ENCODE assay signal across 22 mouse cellular contexts in the genomic region with DNA sequence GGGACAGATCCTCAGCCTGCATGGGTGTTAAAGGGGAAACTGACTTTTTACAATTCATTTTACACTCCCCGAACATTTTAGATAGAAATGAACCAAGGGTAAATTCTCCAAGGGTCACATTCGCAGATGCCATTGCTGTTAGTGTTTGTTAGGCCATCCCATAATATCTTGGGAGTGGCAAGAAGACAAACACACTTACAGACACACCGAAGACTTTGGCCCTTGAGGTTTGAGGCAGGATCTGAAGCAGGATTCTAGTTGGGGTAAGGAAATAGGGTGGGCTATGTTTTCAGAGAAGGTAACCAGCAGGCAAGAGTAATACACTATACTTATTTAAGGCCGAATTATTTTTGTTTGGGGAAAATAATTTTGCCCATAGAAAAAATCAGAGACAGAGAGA.
DNase-seq lines count a peak whose midpoint lies in the region; ATAC-seq and TF ChIP-seq lines count a peak whose summit lies in the region.
"Had no signal": no experiment of that assay in that cellular context is flagged by ENCODE, and none has a peak within 500 bp of the region (broad histone marks: within the 10 kb centered on the region; RNA-seq: fewer than 3 reads in every experiment).

No protein-coding gene starts in this region.

- H3K9me3 ChIP-seq in intestine, embryonic 16.5 days (ENCODE audit: control insufficient read depth, low read length): no peaks in the 10 kb centered on the region
- no peaks in the 10 kb centered on the region for H3K9me3 ChIP-seq in intestine, postnatal 0 days (ENCODE audit: control insufficient read depth)
- no peaks in the 10 kb centered on the region for H3K9me3 ChIP-seq in midbrain, embryonic 11.5 days (ENCODE audit: control insufficient read depth, low read length)
- H3K9me3 ChIP-seq in midbrain, embryonic 15.5 days: no peaks in the 10 kb centered on the region
- no peaks in the 10 kb centered on the region for H3K9me3 ChIP-seq in neural tube, embryonic 13.5 days
- H3K9me3 ChIP-seq: embryonic facial prominence, embryonic 10.5 days; embryonic facial prominence, embryonic 13.5 days; forebrain, embryonic 13.5 days; hindbrain, embryonic 15.5 days had no signal

- TF ChIP-seq CTCF in intestine, postnatal 0 days (IDR thresholded peaks at IDR 0.05; ENCODE audit: low read depth): no peak

- WGBS in intestine, embryonic 16.5 days: 61% methylated on average over 4 of the region's 4 CpGs
- WGBS in intestine, postnatal 0 days: 54% methylated on average over 4 of the region's 4 CpGs
- WGBS in midbrain, embryonic 11.5 days: 82% methylated on average over 4 of the region's 4 CpGs
- WGBS in midbrain, embryonic 15.5 days: 81% methylated on average over 4 of the region's 4 CpGs
- 31% methylated on average over 4 of the region's 4 CpGs for WGBS in large intestine, adult 2 months
- WGBS in neural tube, embryonic 13.5 days: 59% methylated on average over 4 of the region's 4 CpGs

- no peak overlapping the region for H3K9ac ChIP-seq in intestine, embryonic 16.5 days (ENCODE audit: low read depth, low read length)
- no peak overlapping the region for H3K9ac ChIP-seq in intestine, postnatal 0 days (ENCODE audit: low read depth, low read length)
- H3K9ac ChIP-seq in midbrain, embryonic 11.5 days (ENCODE audit: low read length): no peak overlapping the region
- H3K9ac ChIP-seq in midbrain, embryonic 15.5 days: no peak overlapping the region
- no peak overlapping the region for H3K9ac ChIP-seq in neural tube, embryonic 13.5 days
- H3K9ac ChIP-seq: embryonic facial prominence, embryonic 13.5 days; hindbrain, embryonic 15.5 days had no signal

- H3K4me3 ChIP-seq in intestine, embryonic 16.5 days (ENCODE audit: low read length): no peak overlapping the region
- no peak overlapping the region for H3K4me3 ChIP-seq in intestine, postnatal 0 days (ENCODE audit: low read depth, low read length)
- H3K4me3 ChIP-seq in midbrain, embryonic 11.5 days (ENCODE audit: low read depth, low read length): no peak overlapping the region
- no peak overlapping the region for H3K4me3 ChIP-seq in midbrain, embryonic 15.5 days
- H3K4me3 ChIP-seq in neural tube, embryonic 13.5 days: no peak overlapping the region
- H3K4me3 ChIP-seq: embryonic facial prominence, embryonic 10.5 days; embryonic facial prominence, embryonic 13.5 days; erythroblast, embryonic 14.5 days; forebrain, embryonic 13.5 days; gastrocnemius, adult 2 months; hindbrain, embryonic 15.5 days had no signal

- H3K4me2 ChIP-seq in intestine, embryonic 16.5 days (ENCODE audit: low read depth, low read length): no peak overlapping the region
- no peak overlapping the region; the same call in 1 of the 2 replicates for H3K4me2 ChIP-seq in intestine, postnatal 0 days (replicated peaks; ENCODE audit: low read depth)
- H3K4me2 ChIP-seq in midbrain, embryonic 11.5 days: no peak overlapping the region
- H3K4me2 ChIP-seq in midbrain, embryonic 15.5 days: no peak overlapping the region
- H3K4me2 ChIP-seq in neural tube, embryonic 13.5 days: no peak overlapping the region
- H3K4me2 ChIP-seq: embryonic facial prominence, embryonic 13.5 days; heart, embryonic 11.5 days; hindbrain, embryonic 15.5 days had no signal

- peaks cover 6% of the 10 kb centered on the region; the same call in 1 of the 2 replicates for H3K4me1 ChIP-seq in intestine, embryonic 16.5 days (ENCODE audit: control insufficient read depth, insufficient read depth, low read length)
- H3K4me1 ChIP-seq in intestine, postnatal 0 days (replicated peaks; ENCODE audit: control insufficient read depth, insufficient read depth, low read length): peaks cover 6% of the 10 kb centered on the region; the same call in 1 of the 2 replicates
- H3K4me1 ChIP-seq in midbrain, embryonic 11.5 days (ENCODE audit: control insufficient read depth, insufficient read depth, low read length): peaks cover 29% of the 10 kb centered on the region
- H3K4me1 ChIP-seq in midbrain, embryonic 15.5 days: peaks cover 13% of the 10 kb centered on the region; the same call in 1 of the 2 replicates
- H3K4me1 ChIP-seq in neural tube, embryonic 13.5 days (replicated peaks): peaks cover 38% of the 10 kb centered on the region

- H3K36me3 ChIP-seq in intestine, embryonic 16.5 days (ENCODE audit: control insufficient read depth, insufficient read depth, low read length): no peaks in the 10 kb centered on the region
- no peaks in the 10 kb centered on the region for H3K36me3 ChIP-seq in intestine, postnatal 0 days (ENCODE audit: control insufficient read depth, insufficient read depth)
- H3K36me3 ChIP-seq in midbrain, embryonic 11.5 days (ENCODE audit: control insufficient read depth, insufficient read depth, low read length): no peaks in the 10 kb centered on the region
- no peaks in the 10 kb centered on the region for H3K36me3 ChIP-seq in midbrain, embryonic 15.5 days (replicated peaks)
- H3K36me3 ChIP-seq in neural tube, embryonic 13.5 days: no peaks in the 10 kb centered on the region
- H3K36me3 ChIP-seq: embryonic facial prominence, embryonic 10.5 days; embryonic facial prominence, embryonic 13.5 days; hindbrain, embryonic 15.5 days had no signal

- H3K27me3 ChIP-seq in intestine, embryonic 16.5 days (replicated peaks; ENCODE audit: control insufficient read depth, insufficient read depth, low read length): no peaks in the 10 kb centered on the region
- 0 out of 2 replicates have a peak, but pooled peaks cover 4% of the 10 kb centered on the region for H3K27me3 ChIP-seq in intestine, postnatal 0 days (replicated peaks; ENCODE audit: control insufficient read depth, insufficient read depth, low read length)
- no peaks in the 10 kb centered on the region for H3K27me3 ChIP-seq in midbrain, embryonic 11.5 days (ENCODE audit: control insufficient read depth, insufficient read depth, low read length)
- no peaks in the 10 kb centered on the region for H3K27me3 ChIP-seq in midbrain, embryonic 15.5 days (replicated peaks)
- no peaks in the 10 kb centered on the region for H3K27me3 ChIP-seq in neural tube, embryonic 13.5 days
- H3K27me3 ChIP-seq: forebrain, embryonic 13.5 days had no signal

- H3K27ac ChIP-seq in intestine, embryonic 16.5 days (ENCODE audit: low read length): no peak overlapping the region
- H3K27ac ChIP-seq in intestine, postnatal 0 days (ENCODE audit: low read depth, low read length): no peak overlapping the region
- H3K27ac ChIP-seq in midbrain, embryonic 11.5 days (ENCODE audit: low read depth, low read length): no peak overlapping the region
- no peak overlapping the region for H3K27ac ChIP-seq in midbrain, embryonic 15.5 days
- peak overlapping the region; percentile 74 for H3K27ac ChIP-seq in neural tube, embryonic 13.5 days (replicated peaks)
- H3K27ac ChIP-seq: embryonic facial prominence, embryonic 10.5 days; embryonic facial prominence, embryonic 13.5 days; gastrocnemius, adult 2 months had no signal

- peak; percentile 75 for DNase-seq in midbrain, embryonic 11.5 days (ENCODE audit: low spot score, missing footprints)
- peak; percentile 29 for DNase-seq in large intestine, adult 2 months (ENCODE audit: low read depth, low spot score)
- DNase-seq: adrenal gland, adult 8-10 months; adrenal gland, postnatal 25 days; cerebellum, adult 11-12 months; cerebellum, adult 8-10 months; cerebellum, postnatal 36 days; gastrocnemius, adult 2 months; gastrocnemius, postnatal 14 days; heart, postnatal 36 days had no signal

- peak; percentile 64; the same call in 1 of the 2 replicates for ATAC-seq in intestine, embryonic 16.5 days
- no peak for ATAC-seq in intestine, postnatal 0 days
- ATAC-seq in midbrain, embryonic 11.5 days (ENCODE audit: low FRiP score): no peak
- ATAC-seq in midbrain, embryonic 15.5 days (replicated peaks): no peak
- no peak for ATAC-seq in neural tube, embryonic 13.5 days (ENCODE audit: low read depth)
- ATAC-seq: activated CD4-positive, CD25-positive, alpha-beta regulatory T cell, adult 4 months; forebrain, embryonic 13.5 days; forebrain, embryonic 16.5 days had no signal
